Mouse (Mus musculus): ENCODE measurements at regions not wholly inside any gene's neighbourhood (a gene's known extent, or its start where the extent isn't known, plus 50 kb on each side); places are given as distances from the start of the nearest gene placed in this dataset.

DNA sequence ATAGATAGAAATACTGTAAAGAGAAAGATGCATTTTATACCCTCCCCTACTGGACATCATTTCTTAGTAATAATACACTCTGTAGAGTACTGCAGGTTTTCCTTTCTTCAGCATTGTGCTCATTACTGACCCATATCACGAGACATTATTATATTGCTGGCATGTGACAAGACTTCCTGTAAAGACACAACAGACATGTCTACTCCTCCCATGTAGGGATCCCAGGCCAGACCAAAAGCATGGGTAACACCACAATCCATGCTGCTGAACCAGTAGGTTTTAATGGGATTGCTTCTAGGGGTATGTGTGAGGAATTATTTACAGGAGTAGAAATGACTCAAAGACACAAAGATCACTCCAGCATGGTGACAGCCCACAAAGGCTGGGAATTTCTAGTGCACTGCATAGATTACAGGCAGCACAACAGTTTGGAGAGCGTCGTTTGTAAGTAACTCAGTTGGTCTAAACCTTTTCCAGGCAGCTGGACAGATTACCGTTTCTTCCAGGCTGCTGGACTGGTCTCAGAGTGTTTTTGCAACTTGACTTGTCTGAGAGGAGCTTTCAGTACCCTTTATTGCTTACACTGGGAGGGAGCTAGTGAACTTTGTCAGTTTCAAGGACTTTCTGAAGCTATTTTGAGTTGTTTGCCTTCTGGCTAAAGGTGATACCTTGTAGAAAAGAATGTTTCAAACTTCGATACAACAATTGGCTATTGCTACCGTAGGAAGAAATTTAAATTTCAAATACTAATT, 345.2 kb upstream of the Sel1l start:
- TF ChIP-seq CTCF (IDR thresholded peaks at IDR 0.05; ENCODE audit: extremely low read depth, insufficient read length, insufficient replicate concordance, low read depth, low read length), result no peak
- TF ChIP-seq POLR2A (IDR thresholded peaks at IDR 0.05; ENCODE audit: low read depth, low read length), result no peak
